Mouse (Mus musculus) forebrain, embryonic 16.5 days (tissue): Measurements from ENCODE around the gene Tunar. TPM values are rescaled to one million over a fixed set of nuclear protein-coding genes. Genes with fewer than 3 reads are reported as not detected.
A peak's percentile ranks its signal among the peaks of the same experiment; 100 is the strongest.

Source experiments
- ATAC-seq: fragments of 200-750 bp; cut with Nextera tagmentation; 2 replicates; pipeline ENCODE4 v1.8.0; 2017; ENCODE audit warnings: mild to moderate bottlenecking, moderate library complexity
- H3K27ac ChIP-seq: fragments of 300-500 bp; sonication (generic); 2 replicates; pipeline ENCODE4 v1.5.1; 2014; ENCODE audit warnings: low read length, control low read depth
- H3K27me3 ChIP-seq: fragments of 300-500 bp; sonication (generic); replicated peaks from 2 replicates; pipeline ENCODE4 v1.6.1; 2014; ENCODE audit warnings: low read length; ENCODE audit not compliant: control insufficient read depth, insufficient read depth
- H3K36me3 ChIP-seq: fragments of 300-500 bp; sonication (generic); 2 replicates; pipeline ENCODE4 v1.6.1; 2014; ENCODE audit not compliant: control insufficient read depth, insufficient read depth
- H3K4me1 ChIP-seq: fragments of 300-500 bp; sonication (generic); replicated peaks from 2 replicates; pipeline ENCODE4 v1.6.1; 2014; ENCODE audit warnings: low read length; ENCODE audit not compliant: control insufficient read depth, insufficient read depth
- H3K4me2 ChIP-seq: fragments of 300-500 bp; sonication (generic); 2 replicates; pipeline ENCODE4 v1.6.1; 2014; ENCODE audit warnings: mild to moderate bottlenecking, low read length, control low read depth
- H3K4me3 ChIP-seq: fragments of 300-500 bp; sonication (generic); replicated peaks from 2 replicates; pipeline ENCODE4 v1.5.1; 2014; ENCODE audit warnings: mild to moderate bottlenecking, low read length, control low read depth
- H3K9ac ChIP-seq: fragments of 300-500 bp; sonication (generic); replicated peaks from 2 replicates; pipeline ENCODE4 v1.6.1; 2014; ENCODE audit warnings: low read depth, low read length, control low read depth
- H3K9me3 ChIP-seq: fragments of 300-500 bp; sonication (generic); 2 replicates; pipeline ENCODE4 v1.6.1; 2016; ENCODE audit warnings: low read length; ENCODE audit not compliant: control insufficient read depth
- WGBS: fragments of 180-500 bp; shearing (Covaris S2); extraction: QIAGEN DNeasy Blood & Tissue Kit; methylation state at CpG from one replicate; pipeline ENCODE4 v1.1.7; 2014; 5-methylcytosine and 5-hydroxymethylcytosine counted together
- polyA plus RNA-seq: library from polyadenylated mRNA; unstranded; fragments of >200 nt; fragmentation: Nextera tagmentation; extraction: Ambion mirVana; gene quantifications from 2 replicates; pipeline ENCODE4 v1.2.1, GENCODE M21; 2015

Gene Tunar
- polyA plus RNA-seq, 1 experiment from 2014 or later = 9.0 TPM

DNA sequence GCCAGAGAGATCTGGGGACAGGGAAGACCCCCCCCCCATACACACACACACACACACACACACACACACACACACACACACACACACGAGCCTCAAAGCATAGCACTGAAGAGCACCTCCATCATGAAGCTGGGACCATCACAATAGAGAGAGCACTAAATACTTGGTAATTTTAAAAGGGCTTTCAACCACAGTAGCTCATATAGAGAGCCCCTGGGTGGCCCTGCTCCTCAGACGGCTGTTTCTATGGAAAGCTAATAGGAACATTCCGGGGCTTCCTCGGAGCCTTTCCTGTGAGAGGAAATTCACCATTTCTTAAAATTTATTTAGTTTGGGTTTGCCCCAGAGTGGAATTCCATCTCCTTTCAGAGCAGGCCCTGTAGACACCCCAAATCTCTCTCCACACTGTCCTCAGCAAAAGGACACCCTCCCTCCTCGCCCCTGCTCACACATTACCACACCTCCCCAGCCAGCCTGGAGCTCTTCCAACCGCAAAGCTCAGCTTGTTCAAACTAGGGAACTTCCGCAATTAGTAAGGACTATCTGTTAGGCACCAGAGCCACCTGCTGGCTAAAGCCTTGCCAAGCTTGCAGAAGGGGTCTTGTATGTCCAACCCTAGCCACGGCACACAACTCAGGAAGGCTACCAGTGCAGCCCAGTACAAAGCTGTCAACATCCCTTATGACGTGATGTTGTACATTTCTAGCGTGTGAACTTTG lies 93.5 kb downstream of the Tunar start:
- no peaks in the 10 kb centered on the region for H3K36me3 ChIP-seq
- no peak overlapping the region for H3K9ac ChIP-seq
- 23% methylated on average over 10 of the region's 10 CpGs for WGBS
- no peak overlapping the region for H3K27ac ChIP-seq
- no peaks in the 10 kb centered on the region for H3K4me1 ChIP-seq
- H3K4me2 ChIP-seq = no peak overlapping the region
- no peak overlapping the region for H3K4me3 ChIP-seq
- H3K9me3 ChIP-seq = no peaks in the 10 kb centered on the region
- peak; percentile 70 for ATAC-seq
- H3K27me3 ChIP-seq = no peaks in the 10 kb centered on the region

DNA sequence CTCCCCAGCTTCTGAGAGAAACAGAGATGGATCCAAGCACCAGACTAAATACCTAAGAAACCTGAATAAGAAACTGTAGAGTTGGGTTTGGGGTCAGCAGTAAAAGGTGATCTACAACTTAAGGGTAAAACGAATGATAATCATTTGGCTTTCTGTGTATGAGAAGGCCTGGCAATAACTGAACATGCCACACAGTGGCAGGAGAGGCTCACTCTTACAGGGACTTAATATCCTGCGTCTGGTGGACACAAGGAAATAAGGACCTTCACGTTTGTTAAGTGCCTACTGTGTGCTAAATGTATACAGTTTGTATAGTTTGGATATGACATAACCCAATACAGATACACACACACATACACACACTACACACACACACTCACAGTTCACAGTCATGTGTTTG lies 98.2 kb downstream of the Tunar start:
- ATAC-seq = no peak
- Histone ChIP-seq H3K9ac (no peak overlapping the region), H3K9me3 (no peaks in the 10 kb centered on the region), H3K4me3 (no peak overlapping the region), H3K27ac (no peak overlapping the region), H3K4me1 (no peaks in the 10 kb centered on the region), H3K27me3 (no peaks in the 10 kb centered on the region), H3K4me2 (no peak overlapping the region), H3K36me3 (no peaks in the 10 kb centered on the region)
- 54% methylated on average over 3 of the region's 3 CpGs for WGBS

DNA sequence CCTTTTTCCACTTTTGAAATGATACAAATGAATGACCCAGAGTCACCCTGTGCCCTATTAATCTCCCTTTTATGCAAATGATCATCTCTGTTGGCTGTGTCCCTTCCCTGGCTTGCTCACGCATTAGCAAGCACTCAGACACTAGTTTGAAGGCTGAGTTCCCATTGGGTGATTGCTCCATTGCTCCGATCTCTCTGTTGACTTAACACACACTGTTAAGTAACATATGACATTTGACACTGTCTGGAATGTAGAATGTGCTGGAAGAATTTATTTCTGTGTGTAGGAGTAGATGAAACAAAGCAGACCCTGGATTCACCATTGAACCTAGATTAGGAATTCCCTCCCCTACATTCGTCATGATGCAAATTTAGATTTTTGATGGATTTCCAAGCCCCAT lies 99.1 kb downstream of the Tunar start:
- H3K9me3 ChIP-seq = no peaks in the 10 kb centered on the region
- ATAC-seq = no peak
- WGBS = 81% methylated on average over 3 of the region's 3 CpGs
- H3K9ac ChIP-seq = no peak overlapping the region
- no peaks in the 10 kb centered on the region for H3K4me1 ChIP-seq
- no peaks in the 10 kb centered on the region for H3K27me3 ChIP-seq
- H3K27ac ChIP-seq = no peak overlapping the region
- H3K4me2 ChIP-seq = no peak overlapping the region
- H3K4me3 ChIP-seq = no peak overlapping the region
- H3K36me3 ChIP-seq = no peaks in the 10 kb centered on the region

Other genes with a start within 250 kb of the Tunar start
- not detected in 2 replicates for gene Tcl1b2, start 187.9 kb upstream of the Tunar start, polyA plus RNA-seq
- not detected in 2 replicates for gene Tcl1b1, start 174.2 kb upstream of the Tunar start, polyA plus RNA-seq
- not detected in 2 replicates for gene Tcl1b5, start 157.5 kb upstream of the Tunar start, polyA plus RNA-seq
- gene Tcl1b3, start 142.8 kb upstream of the Tunar start, polyA plus RNA-seq = not detected in 2 replicates
- not detected in 2 replicates for gene Tcl1b4, start 131.9 kb upstream of the Tunar start, polyA plus RNA-seq
- gene Tcl1, start 111.1 kb upstream of the Tunar start, polyA plus RNA-seq = not detected in 2 replicates
- 14.0 and 17.8 TPM in 2 replicates for gene D430019H16Rik, start 120.0 kb downstream of the Tunar start, polyA plus RNA-seq
- 0.61 and 0.73 TPM in 2 replicates for gene Bdkrb2, start 229.4 kb downstream of the Tunar start, polyA plus RNA-seq